Mouse (Mus musculus) liver, adult 2 months (tissue): ENCODE results near the gene Chd3. TPM values are rescaled to one million over a fixed set of nuclear protein-coding genes. Genes with fewer than 3 reads are reported as not detected.
"Not testable (repeated sequence)": the region's sequence is repeated elsewhere in the genome, so short reads cannot be mapped to it uniquely, and the experiment has no call there.

Experiments
- DNase-seq: peaks from one replicate; pipeline ENCODE4 v3.0.0-alpha.2; 2011; ENCODE audit warnings: low read depth, low spot score; ENCODE audit errors: extremely low read depth
- H3K27ac ChIP-seq: fragments of 200-500 bp; replicated peaks from 2 replicates; pipeline ENCODE4 v1.5.1; 2012; ENCODE audit warnings: low read depth, mild to moderate bottlenecking, control low read depth, inconsistent platforms, low read length; ENCODE audit not compliant: insufficient read depth
- H3K27me3 ChIP-seq: fragments of 200-500 bp; 2 replicates; pipeline ENCODE4 v1.6.1; 2012; ENCODE audit warnings: mild to moderate bottlenecking, moderate library complexity, low read length, inconsistent platforms; ENCODE audit not compliant: control insufficient read depth, insufficient read depth
- H3K36me3 ChIP-seq: fragments of 200-500 bp; 2 replicates; pipeline ENCODE4 v1.6.1; 2012; ENCODE audit warnings: low read length, inconsistent platforms; ENCODE audit not compliant: control insufficient read depth, insufficient read depth
- H3K4me1 ChIP-seq: fragments of 200-500 bp; 2 replicates; pipeline ENCODE4 v1.6.1; 2011; ENCODE audit warnings: low read length; ENCODE audit not compliant: control insufficient read depth, insufficient read depth
- H3K4me3 ChIP-seq: fragments of 200-500 bp; 2 replicates; pipeline ENCODE4 v1.5.1; 2011; ENCODE audit warnings: low read depth, mild to moderate bottlenecking, control low read depth, low read length, moderate library complexity; ENCODE audit not compliant: insufficient read depth
- H3K79me2 ChIP-seq: fragments of 200-500 bp; 2 replicates; pipeline ENCODE4 v1.6.1; 2012; ENCODE audit warnings: inconsistent platforms, mild to moderate bottlenecking, low read length, moderate library complexity; ENCODE audit not compliant: control insufficient read depth, insufficient read depth
- H3K9ac ChIP-seq: fragments of 200-500 bp; 2 replicates; pipeline ENCODE4 v1.6.1; 2012; ENCODE audit warnings: low read depth, mild to moderate bottlenecking, control low read depth, inconsistent platforms, low read length
- CTCF ChIP-seq: fragments of 200-500 bp; IDR thresholded peaks from 2 replicates; pipeline ENCODE4 v1.5.1; 2011; ENCODE audit warnings: low read depth, low read length, control low read depth
- POLR2A ChIP-seq: fragments of 200-500 bp; IDR thresholded peaks from 2 replicates; pipeline ENCODE4 v1.6.1; 2011; ENCODE audit warnings: low read length, control low read depth; ENCODE audit not compliant: insufficient read depth; ENCODE audit errors: extremely low read depth
- WGBS: fragments of 180-500 bp; shearing (Covaris S2); methylation state at CpG from one replicate; pipeline ENCODE4 v1.1.7; 2018; 5-methylcytosine and 5-hydroxymethylcytosine counted together
- polyA plus RNA-seq: library from polyadenylated mRNA; depleted of rRNA; stranded (reverse); fragments of >200 nt; gene quantifications from 2 replicates; pipeline ENCODE4 v1.2.3, GENCODE M21; 2012
- total RNA-seq: library from RNA; depleted of rRNA; stranded (reverse); fragments of >200 nt; gene quantifications from 2 replicates; pipeline ENCODE4 v1.2.3, GENCODE M21; 2014

Gene Chd3
- total and polyA plus RNA-seq, 2 experiments, result 57.5 to 80.2 TPM

DNA sequence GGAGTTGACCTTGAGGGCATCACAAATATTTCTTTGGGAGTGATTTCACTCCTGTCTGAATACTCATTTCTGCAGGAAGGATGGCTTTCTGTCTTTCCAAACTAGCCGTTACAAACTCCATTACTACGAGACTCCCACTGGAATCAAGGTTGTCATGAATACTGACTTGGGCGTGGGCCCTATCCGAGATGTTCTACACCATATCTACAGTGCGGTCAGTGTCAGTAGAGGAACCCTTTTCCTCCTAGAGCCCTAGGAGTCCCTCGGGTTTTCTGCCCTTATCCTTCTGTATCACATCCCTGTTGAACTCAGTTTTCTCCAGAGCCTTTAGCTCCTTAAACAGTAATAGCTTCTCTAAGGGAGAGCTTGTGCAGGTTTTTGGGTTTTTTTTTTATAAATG lies 44.5 kb downstream of the Chd3 start:
- H3K36me3 ChIP-seq, result no peaks in the 10 kb centered on the region
- peaks cover 7% of the 10 kb centered on the region for H3K4me1 ChIP-seq
- 82% methylated on average over 6 of the region's 6 CpGs for WGBS
- DNase-seq, result no peak
- no peaks in the 10 kb centered on the region; the same call in 1 of the 2 replicates for H3K79me2 ChIP-seq
- no peaks in the 10 kb centered on the region for H3K27me3 ChIP-seq
- no peak overlapping the region for H3K9ac ChIP-seq
- TF ChIP-seq POLR2A (no peak), CTCF (no peak)
- no peak overlapping the region for H3K4me3 ChIP-seq
- H3K27ac ChIP-seq, result no peak overlapping the region

DNA sequence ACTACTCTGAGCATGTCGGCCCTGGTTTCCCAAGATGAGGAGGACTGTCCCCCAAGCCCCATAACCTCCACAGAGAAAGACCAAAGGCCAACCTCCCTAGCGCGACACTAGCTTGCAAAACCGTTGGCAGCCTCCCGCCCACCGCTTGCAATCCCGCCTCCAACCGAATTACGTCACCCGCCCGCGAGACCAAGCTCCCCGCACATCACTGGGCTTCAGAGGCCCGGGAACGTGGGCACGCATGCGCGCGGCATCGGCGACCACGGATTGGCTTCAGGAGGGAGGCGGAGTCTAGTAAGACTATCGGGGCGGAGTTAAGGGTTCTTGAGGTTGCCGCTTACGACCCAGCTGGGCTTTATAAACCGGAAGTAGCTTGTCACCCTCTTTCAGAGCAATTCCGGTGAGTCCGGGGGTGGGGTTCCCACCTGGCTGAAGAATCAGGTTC lies 45.5 kb downstream of the Chd3 start, which contains the start of the genes Cntrob and Trappc1:
Cntrob (minus strand) TSS at position 109 of the 445 bp plus-strand sequence.
Trappc1 (plus strand) TSS at position 314 of the 445 bp plus-strand sequence.
- peak; percentile 96 for DNase-seq
- peaks cover 7% of the 10 kb centered on the region for H3K4me1 ChIP-seq
- 0% methylated on average over 30 of the region's 30 CpGs for WGBS

GRCm38 (mm10) chr11:69322693-69323471 lies 46.3 kb downstream of the Chd3 start:
- no peak for TF ChIP-seq POLR2A
- TF ChIP-seq CTCF, result no peak
- Histone ChIP-seq H3K27me3 (no peaks in the 10 kb centered on the region), H3K79me2 (no peaks in the 10 kb centered on the region; the same call in 1 of the 2 replicates), H3K36me3 (no peaks in the 10 kb centered on the region), H3K4me1 (peaks cover 7% of the 10 kb centered on the region), H3K9ac (peak overlapping the region; percentile 71), H3K4me3 (peak overlapping the region; percentile 59), H3K27ac (peak overlapping the region; percentile 70)
- DNase-seq, result peak; percentile 13
- WGBS, result 26% methylated on average over 18 of the region's 18 CpGs

More for the DNA sequence above, 45.5 kb downstream of the Chd3 start, which contains the start of the genes Cntrob and Trappc1:
- peak within 1 kb of the TSS; percentile 59 for H3K4me3 ChIP-seq
- H3K27me3 ChIP-seq, result no peaks in the 10 kb centered on the region
- no peaks in the 10 kb centered on the region; the same call in 1 of the 2 replicates for H3K79me2 ChIP-seq
- H3K27ac ChIP-seq, result peak within 1 kb of the TSS; percentile 70
- TF ChIP-seq POLR2A (peak; percentile 66; the same call in 1 of the 2 replicates), CTCF (no peak)
- H3K36me3 ChIP-seq, result no peaks in the 10 kb centered on the region
- H3K9ac ChIP-seq, result peak within 1 kb of the TSS; percentile 71

- TF ChIP-seq POLR2A (no peak), CTCF (no peak)
- no peaks in the 10 kb centered on the region for H3K27me3 ChIP-seq
- 86% methylated on average over 6 of the region's 6 CpGs for WGBS
- no peak overlapping the region for H3K27ac ChIP-seq
- no peak overlapping the region for H3K9ac ChIP-seq
- H3K36me3 ChIP-seq, result no peaks in the 10 kb centered on the region
- no peak overlapping the region for H3K4me3 ChIP-seq
- H3K79me2 ChIP-seq, result no peaks in the 10 kb centered on the region; the same call in 1 of the 2 replicates
- H3K4me1 ChIP-seq, result peaks cover 7% of the 10 kb centered on the region
- DNase-seq, result no peak
Measured at GRCm38 (mm10) chr11:69322010-69322409, 47.2 kb downstream of the Chd3 start.

- Histone ChIP-seq H3K79me2 (no peaks in the 10 kb centered on the region; the same call in 1 of the 2 replicates), H3K27me3 (no peaks in the 10 kb centered on the region), H3K36me3 (no peaks in the 10 kb centered on the region), H3K27ac (no peak overlapping the region), H3K9ac (no peak overlapping the region), H3K4me1 (peaks cover 7% of the 10 kb centered on the region), H3K4me3 (no peak overlapping the region)
- DNase-seq, result no peak
- 97% methylated on average over 6 of the region's 6 CpGs for WGBS
- no peak for TF ChIP-seq POLR2A
- TF ChIP-seq CTCF, result no peak
Measured at GRCm38 (mm10) chr11:69321580-69321979, 47.6 kb downstream of the Chd3 start.

GRCm38 (mm10) chr11:69318000-69318399 lies 51.2 kb downstream of the Chd3 start:
- WGBS, result 93% methylated on average over 3 of the region's 3 CpGs
- H3K4me1 ChIP-seq, H3K4me3 ChIP-seq, H3K9ac ChIP-seq, DNase-seq, H3K27me3 ChIP-seq, H3K36me3 ChIP-seq, H3K79me2 ChIP-seq, H3K27ac ChIP-seq: not testable (repeated sequence)
